Mouse (Mus musculus): Measurements from ENCODE around the gene Nccrp1.
"Not testable (repeated sequence)": the region's sequence is repeated elsewhere in the genome, so short reads cannot be mapped to it uniquely, and the experiment has no call there.

DNA sequence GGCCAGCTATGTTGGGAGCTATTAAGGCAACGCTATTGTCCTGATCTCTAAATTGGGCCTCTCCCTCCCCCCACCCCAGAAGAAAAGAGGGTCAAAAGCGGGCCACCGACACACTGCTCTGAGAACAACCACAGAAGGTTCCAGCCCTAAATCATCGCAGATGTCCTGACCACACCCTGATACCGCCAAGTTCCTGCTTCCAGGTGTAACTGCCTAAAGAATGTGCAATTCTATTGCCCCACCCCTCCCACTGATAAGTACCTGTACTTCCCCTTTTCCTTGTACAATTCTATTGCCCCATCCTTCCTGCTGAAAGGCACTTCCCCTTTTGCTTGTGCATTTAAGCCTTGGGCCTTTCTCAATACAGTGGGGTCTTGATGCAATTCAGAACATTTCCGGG lies 8.2 kb downstream of the Nccrp1 start:
- not testable (repeated sequence) for TF ChIP-seq CTCF, POLR2A (IDR thresholded peaks at IDR 0.05; ENCODE audit: extremely low read depth, insufficient read depth, low read length)

All from cortical plate, adult 2 months (tissue).